Mouse (Mus musculus) CD4-positive, CD25-positive, alpha-beta regulatory T cell, adult 4 months (primary cell): ENCODE results near the gene Olfr449. TPM values are rescaled to one million over a fixed set of nuclear protein-coding genes. Genes with fewer than 3 reads are reported as not detected.

Experiments used
- ATAC-seq: one replicate; pipeline ENCODE4 v1.8.0; 2017
- polyA plus RNA-seq, 2 experiments: library from polyadenylated mRNA; unstranded; fragments of 100-300 nt; shearing (Covaris generic); gene quantifications; one replicate each; pipeline ENCODE4 v1.2.1; 2017

Olfr449 gene
- not detected for polyA plus RNA-seq

GRCm38 (mm10) chr6:42834084-42834483, at the start of gene Olfr449:
Gene Olfr449 (plus strand): TSS chr6:42834384.
- ATAC-seq = no peak

- no peak for ATAC-seq
Observed at GRCm38 (mm10) chr6:42784793-42785192, 49.4 kb upstream of the Olfr449 start, which contains the start of gene Olfr452. Gene Olfr452 (plus strand): TSS chr6:42785093.

- no peak for ATAC-seq
Observed at GRCm38 (mm10) chr6:42790247-42790948, 43.8 kb upstream of the Olfr449 start.

- no peak for ATAC-seq
Observed at GRCm38 (mm10) chr6:42790949-42791556, 43.1 kb upstream of the Olfr449 start.

- ATAC-seq = no peak
Observed at GRCm38 (mm10) chr6:42794982-42795381, 39.2 kb upstream of the Olfr449 start.

- ATAC-seq = no peak
Observed at GRCm38 (mm10) chr6:42811639-42812038, 22.5 kb upstream of the Olfr449 start, which contains the start of gene Olfr450. Gene Olfr450 (plus strand): TSS chr6:42811939.

GRCm38 (mm10) chr6:42860222-42860819, 26.1 kb downstream of the Olfr449 start:
- no peak for ATAC-seq

- no peak for ATAC-seq
Observed at GRCm38 (mm10) chr6:42869695-42870094, 35.5 kb downstream of the Olfr449 start.

- ATAC-seq = no peak
Observed at GRCm38 (mm10) chr6:42876323-42876722, 42.1 kb downstream of the Olfr449 start.

Other genes with a start within 250 kb of the Olfr449 start
- gene Tcaf3, start 236.7 kb upstream of the Olfr449 start, polyA plus RNA-seq = not detected
- gene Tcaf2, start 189.1 kb upstream of the Olfr449 start, polyA plus RNA-seq = not detected
- not detected for gene Tcaf1, start 124.3 kb upstream of the Olfr449 start, polyA plus RNA-seq
- not detected for gene Olfr453, start 95.0 kb upstream of the Olfr449 start, polyA plus RNA-seq
- not detected for gene Olfr38, start 78.0 kb upstream of the Olfr449 start, polyA plus RNA-seq
- not detected for gene Olfr452, start 49.3 kb upstream of the Olfr449 start, polyA plus RNA-seq
- not detected for gene Olfr450, start 22.4 kb upstream of the Olfr449 start, polyA plus RNA-seq
- not detected for gene Olfr448, start 56.1 kb downstream of the Olfr449 start, polyA plus RNA-seq
- gene Olfr447, start 74.5 kb downstream of the Olfr449 start, polyA plus RNA-seq = not detected
- not detected for gene Olfr446, start 87.0 kb downstream of the Olfr449 start, polyA plus RNA-seq
- not detected for gene Olfr444, start 114.7 kb downstream of the Olfr449 start, polyA plus RNA-seq